Mouse (Mus musculus) liver, postnatal 0 days (tissue): ENCODE data around the gene Swap70. TPM values are rescaled to one million over a fixed set of nuclear protein-coding genes. Genes with fewer than 3 reads are reported as not detected.

Experiments
- ATAC-seq: fragments of 200-750 bp; cut with Nextera tagmentation; 2 replicates; pipeline ENCODE4 v1.8.0; 2017; ENCODE audit warnings: mild to moderate bottlenecking, moderate library complexity
- DNase-seq: peaks from one replicate; pipeline ENCODE4 v3.0.0-alpha.2; 2016
- H3K27ac ChIP-seq: fragments of 300-500 bp; sonication (generic); 2 replicates; pipeline ENCODE4 v1.5.1; 2014; ENCODE audit warnings: antibody characterized with exemption, moderate library complexity, mild to moderate bottlenecking, low read depth
- H3K27me3 ChIP-seq: fragments of 300-500 bp; sonication (generic); 2 replicates; pipeline ENCODE4 v1.6.1; 2014; ENCODE audit warnings: low read length, control low read depth, mixed read lengths; ENCODE audit not compliant: insufficient read depth
- H3K36me3 ChIP-seq: fragments of 300-500 bp; sonication (generic); replicated peaks from 2 replicates; pipeline ENCODE4 v1.6.1; 2014; ENCODE audit warnings: mild to moderate bottlenecking, control low read depth, low read length, moderate library complexity, mixed read lengths; ENCODE audit not compliant: insufficient read depth
- H3K4me1 ChIP-seq: fragments of 300-500 bp; sonication (generic); 2 replicates; pipeline ENCODE4 v1.6.1; 2014; ENCODE audit warnings: antibody characterized with exemption, mild to moderate bottlenecking, control low read depth; ENCODE audit not compliant: insufficient read depth
- H3K4me2 ChIP-seq: fragments of 300-500 bp; sonication (generic); 2 replicates; pipeline ENCODE4 v1.6.1; 2014; ENCODE audit warnings: low read depth, mild to moderate bottlenecking, low read length, moderate library complexity, mixed read lengths
- H3K4me3 ChIP-seq: fragments of 300-500 bp; sonication (generic); 2 replicates; pipeline ENCODE4 v1.5.1; 2014; ENCODE audit warnings: low read depth, low read length
- H3K9ac ChIP-seq: fragments of 300-500 bp; sonication (generic); replicated peaks from 2 replicates; pipeline ENCODE4 v1.6.1; 2014; ENCODE audit warnings: mild to moderate bottlenecking, moderate library complexity
- H3K9me3 ChIP-seq: fragments of 300-500 bp; sonication (generic); 2 replicates; pipeline ENCODE4 v1.6.1; 2016; ENCODE audit warnings: mild to moderate bottlenecking, control low read depth, low read length, mixed read lengths
- CTCF ChIP-seq: sonication (generic); IDR thresholded peaks from 2 replicates; pipeline ENCODE4 v1.5.1; 2016; ENCODE audit warnings: antibody characterized with exemption, low read depth
- EP300 ChIP-seq: IDR thresholded peaks from 2 replicates; pipeline ENCODE4 v1.6.1; 2016; ENCODE audit warnings: antibody characterized with exemption, low read depth, mild to moderate bottlenecking
- WGBS: fragments of 180-500 bp; shearing (Covaris S2); extraction: QIAGEN DNeasy Blood & Tissue Kit; methylation state at CpG from one replicate; pipeline ENCODE4 v1.1.7; 2014; ENCODE audit not compliant: insufficient replicate concordance; 5-methylcytosine and 5-hydroxymethylcytosine counted together
- polyA plus RNA-seq: library from polyadenylated mRNA; unstranded; fragments of >200 nt; fragmentation: Nextera tagmentation; extraction: Ambion mirVana; gene quantifications from 2 replicates; pipeline ENCODE4 v1.2.1, GENCODE M21; 2015

The Swap70 gene
- 5.2 and 7.2 TPM in 2 replicates for polyA plus RNA-seq

DNA sequence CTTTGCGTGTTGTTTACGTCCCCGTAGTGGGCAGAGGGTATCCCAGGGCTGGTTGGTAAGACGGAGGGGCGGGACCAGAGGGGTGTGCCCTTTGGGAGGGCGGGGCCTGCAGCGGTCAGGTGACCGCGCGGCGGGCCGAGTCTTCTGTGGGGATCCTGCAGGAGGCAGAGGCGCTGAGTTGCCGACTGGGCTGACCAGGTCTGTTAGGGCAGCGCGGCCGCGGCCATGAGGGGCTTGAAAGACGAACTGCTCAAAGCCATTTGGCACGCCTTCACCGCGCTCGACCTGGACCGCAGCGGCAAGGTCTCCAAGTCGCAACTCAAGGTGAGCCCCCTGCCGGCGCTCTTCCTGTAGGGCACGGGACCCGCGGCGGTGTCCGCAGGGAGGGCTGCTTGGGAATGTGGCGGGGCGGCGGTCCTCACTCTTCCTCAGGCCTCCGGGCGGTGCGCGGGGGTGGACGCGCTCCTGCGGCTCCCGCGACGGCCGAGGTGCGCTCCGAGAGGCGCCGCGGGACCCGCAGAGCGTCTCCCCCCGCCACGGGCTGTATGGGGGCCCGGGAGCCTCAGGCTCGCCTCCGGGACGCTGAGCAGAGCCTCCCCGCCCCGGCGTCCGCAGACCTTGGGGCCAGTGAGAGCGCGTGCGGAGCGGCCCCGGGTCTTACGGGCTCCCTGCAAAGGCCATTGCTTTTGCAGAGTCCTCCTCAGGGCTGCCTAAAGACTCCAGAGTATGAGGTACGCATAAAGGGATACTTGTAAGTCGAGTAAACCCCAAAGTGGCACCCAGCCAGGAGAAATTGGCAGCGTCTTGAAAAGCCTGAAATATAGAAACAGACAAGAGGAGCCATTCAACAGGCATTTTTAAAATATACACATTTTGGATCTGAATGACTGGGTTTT is at the start of gene Swap70:
TSS of gene Swap70 (plus strand) at position 126 of the 896 bp plus-strand sequence.
- WGBS: 1% methylated on average over 72 of the region's 73 CpGs
- Histone ChIP-seq H3K27ac (peak within 1 kb of the TSS; percentile 85), H3K4me2 (peak within 1 kb of the TSS; percentile 98), H3K4me3 (peak within 1 kb of the TSS; percentile 91), H3K9ac (peak within 1 kb of the TSS; percentile 91), H3K27me3 (no peaks in the 10 kb centered on the region), H3K9me3 (no peaks in the 10 kb centered on the region), H3K4me1 (peaks cover 16% of the 10 kb centered on the region), H3K36me3 (no peaks in the 10 kb centered on the region)
- TF ChIP-seq CTCF: peak; percentile 63
- TF ChIP-seq EP300: peak; percentile 9; the same call in 1 of the 2 replicates
- DNase-seq (peak; percentile 94), ATAC-seq (peak; percentile 99)

DNA sequence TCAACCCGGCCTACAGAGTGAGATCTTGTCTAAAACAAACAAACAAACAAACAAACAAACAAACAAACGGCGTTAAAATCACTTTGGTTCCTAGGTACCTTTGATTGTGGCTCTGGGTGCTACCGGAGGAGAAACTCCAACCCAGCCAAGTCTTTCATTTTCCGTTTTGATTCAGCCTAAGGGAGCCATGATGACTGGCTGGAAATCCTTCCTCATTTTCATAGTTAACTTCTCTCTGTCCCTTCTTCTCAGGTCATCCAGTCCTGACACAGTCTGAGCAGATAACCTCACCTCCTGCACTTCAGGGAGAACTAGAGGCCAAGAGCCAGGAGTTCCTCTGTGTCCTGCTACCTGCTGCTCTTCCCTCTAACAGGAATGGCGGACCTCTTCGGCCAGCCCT is 42.3 kb upstream of the Swap70 start:
- Histone ChIP-seq H3K27me3 (no peaks in the 10 kb centered on the region), H3K36me3 (no peaks in the 10 kb centered on the region), H3K27ac (no peak overlapping the region), H3K9me3 (no peaks in the 10 kb centered on the region), H3K4me3 (no peak overlapping the region), H3K4me1 (no peaks in the 10 kb centered on the region), H3K9ac (no peak overlapping the region), H3K4me2 (no peak overlapping the region)
- WGBS: 84% methylated on average over 7 of the region's 7 CpGs
- DNase-seq (no peak), ATAC-seq (no peak)
- TF ChIP-seq EP300: no peak
- TF ChIP-seq CTCF: no peak

DNA sequence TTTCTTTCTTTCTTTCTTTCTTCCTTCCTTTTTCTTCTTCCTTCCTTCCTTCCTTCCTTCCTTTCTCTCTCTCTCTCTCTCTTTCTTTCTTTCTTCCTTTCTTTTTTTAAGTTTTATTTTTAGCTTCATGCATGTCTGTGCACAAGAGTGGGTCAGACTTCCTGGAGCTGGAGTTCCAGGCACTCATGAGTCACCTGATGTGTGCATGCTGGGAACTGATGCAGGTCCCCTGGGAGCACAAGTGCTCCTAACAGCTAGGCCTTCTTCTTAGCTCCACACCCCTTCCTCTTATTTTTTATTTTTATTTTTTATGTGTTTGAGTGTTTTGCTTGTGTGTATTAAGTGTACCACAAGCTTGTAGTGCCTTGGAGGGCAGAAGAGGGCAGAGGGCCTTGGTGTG is 40.9 kb upstream of the Swap70 start:
- DNase-seq (no peak), ATAC-seq (no peak)
- H3K9me3 ChIP-seq: no peaks in the 10 kb centered on the region
- H3K4me3 ChIP-seq: no peak overlapping the region
- no peak overlapping the region for H3K27ac ChIP-seq
- no peak for TF ChIP-seq EP300
- no peak for TF ChIP-seq CTCF
- H3K27me3 ChIP-seq: no peaks in the 10 kb centered on the region
- H3K4me1 ChIP-seq: no peaks in the 10 kb centered on the region
- H3K4me2 ChIP-seq: no peak overlapping the region
- H3K36me3 ChIP-seq: no peaks in the 10 kb centered on the region
- no peak overlapping the region for H3K9ac ChIP-seq

DNA sequence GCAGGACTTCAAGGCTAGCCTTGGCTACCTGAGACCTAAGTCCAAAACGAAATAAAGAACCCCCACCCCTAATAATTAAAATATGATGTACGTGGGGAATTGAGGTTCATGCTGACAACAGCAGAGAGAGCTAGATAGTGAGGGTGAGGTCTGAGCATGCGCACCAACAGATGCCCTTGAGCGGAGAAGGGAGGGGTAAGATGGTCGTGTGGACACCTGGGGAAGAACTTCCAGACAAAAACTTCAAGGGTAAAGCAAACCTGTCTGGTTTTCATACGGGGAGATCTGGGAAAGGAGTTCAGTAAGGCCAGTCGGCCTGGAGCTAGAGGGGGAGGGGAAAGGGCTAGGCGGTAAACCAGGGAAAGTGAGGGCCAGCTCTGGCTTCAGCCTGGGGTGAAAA is 40.1 kb upstream of the Swap70 start:
- TF ChIP-seq EP300: no peak
- no peak for TF ChIP-seq CTCF
- ATAC-seq: no peak
- Histone ChIP-seq H3K9me3 (no peaks in the 10 kb centered on the region), H3K9ac (no peak overlapping the region), H3K4me3 (no peak overlapping the region), H3K4me2 (no peak overlapping the region), H3K27ac (no peak overlapping the region), H3K4me1 (no peaks in the 10 kb centered on the region), H3K36me3 (no peaks in the 10 kb centered on the region), H3K27me3 (no peaks in the 10 kb centered on the region)
- DNase-seq: no peak
- 66% methylated on average over 8 of the region's 8 CpGs for WGBS

DNA sequence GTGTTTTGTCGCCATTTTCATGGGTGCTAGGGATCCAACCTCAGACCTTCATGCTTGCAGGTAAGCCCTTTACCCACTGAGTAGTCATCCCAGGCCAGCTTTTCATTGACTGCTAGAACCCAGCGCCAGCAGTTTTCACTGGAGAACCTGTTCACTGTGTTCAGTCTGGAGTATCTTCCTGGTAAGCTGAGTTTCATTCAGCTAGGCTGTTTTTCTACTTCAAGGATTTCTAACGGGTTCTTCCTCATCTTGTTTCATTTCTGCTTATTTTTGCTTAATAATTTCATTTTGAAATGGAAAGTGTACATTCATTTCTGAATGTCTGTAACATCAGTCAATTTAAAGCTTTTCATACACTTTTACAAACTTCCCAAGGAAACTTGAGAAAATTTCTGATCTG is 36.9 kb upstream of the Swap70 start:
- Histone ChIP-seq H3K36me3 (no peaks in the 10 kb centered on the region), H3K4me3 (no peak overlapping the region), H3K9ac (no peak overlapping the region), H3K27me3 (no peaks in the 10 kb centered on the region), H3K4me1 (no peaks in the 10 kb centered on the region), H3K9me3 (no peaks in the 10 kb centered on the region), H3K27ac (no peak overlapping the region), H3K4me2 (no peak overlapping the region)
- 63% methylated on average over 3 of the region's 3 CpGs for WGBS
- no peak for DNase-seq
- TF ChIP-seq EP300 (no peak), CTCF (no peak)
- no peak for ATAC-seq

DNA sequence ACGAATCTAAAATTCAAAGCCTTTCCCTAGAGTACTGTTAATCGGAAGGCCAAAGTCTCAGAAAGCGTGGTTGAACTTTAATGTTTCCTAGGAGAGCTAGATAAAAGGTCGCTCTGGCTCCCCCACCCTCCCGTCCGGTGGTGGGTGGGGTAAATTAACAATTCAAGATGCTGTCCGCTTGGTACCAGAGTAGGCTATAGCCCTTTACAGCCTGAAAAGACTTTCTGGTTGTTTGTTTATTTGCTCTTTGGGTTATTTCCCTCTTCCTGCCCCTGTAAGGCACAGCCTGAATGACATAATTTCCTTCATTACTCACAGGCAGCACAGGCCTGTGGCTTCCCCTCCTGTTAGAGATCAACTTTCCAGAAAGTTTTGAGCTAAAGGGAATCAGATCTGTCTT is 31.6 kb upstream of the Swap70 start:
- no peak for TF ChIP-seq CTCF
- TF ChIP-seq EP300: no peak
- Histone ChIP-seq H3K27me3 (no peaks in the 10 kb centered on the region), H3K4me3 (no peak overlapping the region), H3K36me3 (no peaks in the 10 kb centered on the region), H3K9ac (no peak overlapping the region), H3K27ac (no peak overlapping the region), H3K4me2 (no peak overlapping the region), H3K4me1 (peaks cover 4% of the 10 kb centered on the region; the same call in 1 of the 2 replicates), H3K9me3 (no peaks in the 10 kb centered on the region)
- WGBS: 41% methylated on average over 7 of the region's 7 CpGs
- ATAC-seq: peak; percentile 15; the same call in 1 of the 2 replicates
- DNase-seq: no peak
